Mouse (Mus musculus): ENCODE data around the gene 4921530L21Rik. TPM values are rescaled to one million over a fixed set of nuclear protein-coding genes. Genes with fewer than 3 reads are reported as not detected.

4921530L21Rik gene
- total RNA-seq (2014; fragmentation: Nextera tagmentation): not detected in 2 replicates
- total RNA-seq (2017): not detected in 2 replicates

DNA sequence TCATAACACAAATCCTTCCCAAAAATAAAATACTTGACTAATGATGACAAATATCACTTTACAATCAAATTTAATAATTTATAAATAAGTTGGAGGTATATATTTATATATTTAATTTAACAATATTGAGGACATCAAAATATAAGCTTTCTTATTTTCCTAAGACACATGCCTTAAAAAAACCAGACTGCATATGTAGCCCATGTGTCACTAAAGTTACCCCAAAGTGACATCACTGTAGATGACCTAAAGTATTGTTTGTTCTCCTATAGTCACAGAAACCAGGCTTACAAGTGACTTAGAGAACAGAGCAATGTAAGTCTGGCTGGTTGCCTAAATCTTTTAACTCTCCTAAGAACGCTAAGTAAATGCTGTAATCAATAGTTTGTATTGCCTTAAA, at the start of gene 4921530L21Rik:
Gene 4921530L21Rik (plus strand): TSS at position 301 of the 400 bp plus-strand sequence.
- no peak for ATAC-seq (replicated peaks; ENCODE audit: poor library complexity, severe bottlenecking)

- ATAC-seq (replicated peaks; ENCODE audit: poor library complexity, severe bottlenecking): no peak
Observed at GRCm38 (mm10) chr14:95833866-95834265, 47.2 kb upstream of the 4921530L21Rik start.

DNA sequence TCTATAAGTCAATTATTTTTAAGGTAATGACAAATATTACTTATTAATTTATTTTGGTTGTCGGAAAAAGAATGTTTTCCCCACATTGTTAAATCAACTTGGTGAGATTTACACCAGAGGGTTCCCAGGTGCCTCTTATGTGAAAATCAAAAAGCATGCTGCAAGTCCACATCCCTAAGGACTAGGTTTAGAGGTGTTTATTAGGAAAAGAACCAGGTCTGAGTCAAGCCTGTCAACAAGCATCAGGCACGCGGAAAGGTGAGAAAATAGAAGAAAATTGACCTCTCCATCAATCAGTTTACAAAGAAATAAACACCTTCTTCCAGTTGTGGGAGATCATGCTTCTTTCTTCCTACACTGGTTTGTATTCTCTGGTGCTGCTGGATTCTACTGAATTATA, 18.1 kb upstream of the 4921530L21Rik start:
- ATAC-seq (replicated peaks; ENCODE audit: poor library complexity, severe bottlenecking): no peak

DNA sequence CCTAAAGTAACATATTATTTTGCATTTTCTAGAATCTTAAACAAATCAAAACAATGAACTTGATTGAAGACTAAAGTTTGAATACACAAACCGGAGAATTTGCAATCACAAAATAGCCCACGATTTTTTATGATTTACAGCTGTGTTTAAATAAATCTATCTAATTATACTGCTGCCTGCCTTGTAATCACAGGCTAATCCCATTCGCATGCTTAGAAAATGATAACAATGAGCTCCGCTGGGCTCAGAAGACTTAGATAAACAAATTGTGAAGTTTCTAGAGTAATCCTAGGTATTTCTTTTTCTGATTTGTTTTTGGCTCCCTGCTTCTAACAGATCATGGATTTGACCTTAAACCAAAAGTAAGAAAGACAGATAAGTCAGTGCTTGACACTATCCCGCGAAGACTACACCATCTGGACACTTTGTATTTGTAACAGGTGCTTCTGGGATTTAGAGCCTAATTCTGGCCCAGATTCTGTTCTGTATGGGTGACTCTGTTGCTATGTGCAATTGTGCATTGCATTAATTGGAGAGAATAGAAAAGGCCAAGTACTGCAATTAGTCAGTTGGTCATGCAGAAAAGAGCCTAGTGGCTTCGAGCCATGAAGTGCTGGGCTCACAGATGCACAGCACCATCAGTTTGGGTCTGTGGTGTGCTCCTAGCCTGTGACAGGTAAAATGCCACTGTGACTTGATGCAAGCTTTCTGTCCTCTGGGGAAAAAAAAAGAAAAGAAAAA, 15.2 kb upstream of the 4921530L21Rik start:
- no peak for ATAC-seq (replicated peaks; ENCODE audit: poor library complexity, severe bottlenecking)

GRCm38 (mm10) chr14:95872020-95872419, 9.0 kb upstream of the 4921530L21Rik start:
- no peak for ATAC-seq (replicated peaks; ENCODE audit: poor library complexity, severe bottlenecking)

DNA sequence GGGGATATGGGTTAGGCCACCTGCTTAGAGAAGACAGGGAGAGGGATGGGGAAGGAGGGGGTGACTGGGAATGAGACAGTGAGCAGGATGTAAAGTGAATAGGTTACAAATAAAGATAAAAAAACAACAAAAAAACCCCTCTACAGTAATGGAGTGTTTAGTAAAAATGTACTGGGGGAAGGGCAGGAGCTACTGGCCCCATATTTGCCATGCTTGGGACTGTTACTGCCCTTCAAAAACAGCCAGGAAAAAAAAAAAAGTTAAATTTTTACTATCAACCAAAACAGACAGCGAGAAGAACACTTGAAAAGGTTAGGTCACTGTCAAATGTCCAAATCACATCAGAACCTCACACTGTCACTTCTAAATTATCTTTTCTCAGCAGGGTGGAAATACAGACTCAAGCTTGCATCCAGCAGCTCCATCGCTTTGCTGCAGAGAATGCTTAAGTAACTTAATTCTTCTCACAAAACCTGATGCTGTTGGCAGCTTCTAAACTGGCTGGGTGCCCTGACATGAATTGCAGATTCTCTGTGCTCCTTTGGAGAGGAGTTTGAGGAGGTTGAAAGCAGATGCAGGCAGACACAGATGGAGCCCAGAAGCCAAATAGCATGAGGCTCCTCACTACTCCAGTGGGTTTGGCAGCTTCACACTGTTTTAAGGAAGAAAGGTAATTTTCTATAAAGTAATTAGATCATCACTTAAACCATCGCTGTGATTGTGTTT, 4.1 kb upstream of the 4921530L21Rik start:
- ATAC-seq (replicated peaks; ENCODE audit: poor library complexity, severe bottlenecking): no peak

DNA sequence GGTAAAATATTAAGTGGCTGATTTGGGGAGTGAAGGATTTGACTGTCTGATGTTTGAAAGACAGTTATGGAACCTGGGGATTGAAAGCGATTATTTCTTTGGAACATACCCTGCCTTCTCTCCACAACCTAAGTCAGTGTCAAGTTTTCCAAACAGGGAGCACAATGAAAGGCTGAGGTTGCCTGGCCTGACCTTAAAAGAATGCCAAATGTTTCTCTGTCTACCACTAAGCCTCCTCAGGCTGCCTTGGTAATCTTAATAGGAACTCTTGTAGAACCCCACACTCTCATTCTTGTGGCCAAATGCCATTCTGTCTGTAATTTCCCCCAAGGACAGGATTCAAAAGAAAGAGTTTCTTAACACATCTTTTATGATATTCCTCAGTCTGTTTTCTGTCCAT, 3.5 kb upstream of the 4921530L21Rik start:
- ATAC-seq (replicated peaks; ENCODE audit: poor library complexity, severe bottlenecking): no peak

DNA sequence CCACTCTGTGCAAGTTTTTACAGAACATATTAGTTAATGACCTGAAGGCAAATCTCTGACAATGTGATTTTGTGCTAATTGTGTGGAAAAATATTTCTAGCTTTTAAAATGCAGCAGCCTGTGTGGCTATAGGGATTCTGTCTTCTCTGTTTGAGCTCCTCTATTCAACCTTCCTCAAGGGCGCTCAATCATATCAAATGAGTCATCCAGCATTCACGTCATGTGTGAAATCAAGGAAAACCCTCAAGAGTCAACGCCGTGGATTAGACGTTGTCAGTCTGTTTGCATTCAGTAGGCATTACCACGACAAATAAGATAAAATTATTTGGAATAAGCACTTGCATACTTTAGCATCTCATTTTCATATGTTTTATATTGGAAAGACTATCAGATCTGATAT, 18.4 kb downstream of the 4921530L21Rik start:
- ATAC-seq (replicated peaks; ENCODE audit: poor library complexity, severe bottlenecking): no peak

DNA sequence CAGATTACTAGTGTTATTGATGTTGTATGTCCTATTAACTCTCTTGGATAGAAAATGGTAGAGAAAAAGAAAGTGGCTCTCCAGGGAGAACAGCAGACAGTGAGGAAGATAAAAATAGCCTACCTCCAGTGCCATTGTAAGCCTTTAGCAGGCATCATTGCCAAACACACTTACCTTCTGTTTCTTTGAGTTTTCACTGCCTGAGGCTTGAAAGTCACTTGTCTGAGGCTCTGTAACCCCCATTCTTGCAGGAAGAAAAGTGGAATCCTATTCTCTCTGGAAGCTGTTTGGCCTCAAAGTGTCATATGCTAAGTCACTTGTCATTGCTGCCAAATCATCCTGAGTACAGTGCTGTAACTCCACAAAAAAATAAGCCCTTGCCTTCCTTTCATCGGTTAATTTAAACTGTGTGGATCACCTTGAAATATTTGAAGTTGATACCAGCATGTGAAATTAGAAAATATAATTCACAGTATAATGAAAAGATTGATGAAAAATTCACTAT, 23.6 kb downstream of the 4921530L21Rik start:
- ATAC-seq (replicated peaks; ENCODE audit: poor library complexity, severe bottlenecking): no peak

GRCm38 (mm10) chr14:95913293-95913692, 32.2 kb downstream of the 4921530L21Rik start:
- no peak for ATAC-seq (replicated peaks; ENCODE audit: poor library complexity, severe bottlenecking)

- ATAC-seq (replicated peaks; ENCODE audit: poor library complexity, severe bottlenecking): peak; percentile 92
Observed at GRCm38 (mm10) chr14:95926742-95927141, 45.7 kb downstream of the 4921530L21Rik start.

- ATAC-seq (replicated peaks; ENCODE audit: poor library complexity, severe bottlenecking): no peak
Observed at GRCm38 (mm10) chr14:95927810-95928785, 47.0 kb downstream of the 4921530L21Rik start.

All from granulocyte monocyte progenitor cell, adult 5-6 weeks (primary cell).